Mouse (Mus musculus): ENCODE results near the gene Olfr689.
"Not testable (repeated sequence)": the region's sequence is repeated elsewhere in the genome, so short reads cannot be mapped to it uniquely, and the experiment has no call there.

Gene Olfr689

GRCm38 (mm10) chr7:105310865-105311264 is at the start of gene Olfr689:
Gene Olfr689, plus strand, starts transcription at chr7:105311165.
- no peak for DNase-seq (ENCODE audit: low spot score in 2 of 2)

- no peak for DNase-seq (ENCODE audit: low spot score in 2 of 2)
These were observed 38.5 kb upstream of the Olfr689 start for GRCm38 (mm10) chr7:105272426-105272825.

- no peak for DNase-seq (ENCODE audit: low spot score in 2 of 2)
These were observed 23.2 kb upstream of the Olfr689 start, which contains the start of gene Olfr688 for GRCm38 (mm10) chr7:105287795-105288194. Gene Olfr688, plus strand, starts transcription at chr7:105288095.

GRCm38 (mm10) chr7:105290051-105290450 is 20.9 kb upstream of the Olfr689 start:
- no peak for DNase-seq (ENCODE audit: low spot score in 2 of 2)

- no peak for DNase-seq (ENCODE audit: low spot score in 2 of 2)
These were observed 14.3 kb downstream of the Olfr689 start for GRCm38 (mm10) chr7:105325302-105325701.

- DNase-seq (ENCODE audit: low spot score in 2 of 2): no peak
These were observed 23.0 kb downstream of the Olfr689 start, which contains the start of gene Olfr690 for GRCm38 (mm10) chr7:105334004-105334403. Gene Olfr690, minus strand, starts transcription at chr7:105334104.

- DNase-seq (ENCODE audit: low spot score in 2 of 2): no peak
These were observed 31.2 kb downstream of the Olfr689 start, which contains the start of gene Olfr691 for GRCm38 (mm10) chr7:105342170-105342569. Gene Olfr691, minus strand, starts transcription at chr7:105342270.

GRCm38 (mm10) chr7:105342752-105343151 is 31.8 kb downstream of the Olfr689 start:
- DNase-seq (ENCODE audit: low spot score in 2 of 2): no peak

GRCm38 (mm10) chr7:105356064-105356463 is 45.1 kb downstream of the Olfr689 start:
- not testable (repeated sequence) for DNase-seq (ENCODE audit: low spot score in 2 of 2)

GRCm38 (mm10) chr7:105356487-105356886 is 45.5 kb downstream of the Olfr689 start:
- DNase-seq (ENCODE audit: low spot score in 2 of 2): not testable (repeated sequence)

- no peak for DNase-seq (ENCODE audit: low spot score in 2 of 2)
These were observed 50.7 kb downstream of the Olfr689 start for GRCm38 (mm10) chr7:105361713-105362112.

GRCm38 (mm10) chr7:105367268-105367667 is 56.3 kb downstream of the Olfr689 start:
- no peak for DNase-seq (ENCODE audit: low spot score in 2 of 2)

- DNase-seq (ENCODE audit: low spot score in 2 of 2): no peak
These were observed 57.0 kb downstream of the Olfr689 start, which contains the start of gene Olfr692 for GRCm38 (mm10) chr7:105367930-105368329. Gene Olfr692, plus strand, starts transcription at chr7:105368230.

- DNase-seq (ENCODE audit: low spot score in 2 of 2): no peak
These were observed 57.6 kb downstream of the Olfr689 start for GRCm38 (mm10) chr7:105368521-105368920.

Measured in right cerebral cortex, postnatal 36 days (tissue).